Mouse (Mus musculus) neural tube, postnatal 0 days (tissue): Measurements from ENCODE around the gene Rnf183. TPM values are rescaled to one million over a fixed set of nuclear protein-coding genes. Genes with fewer than 3 reads are reported as not detected.

ENCODE experiments used
- polyA plus RNA-seq: library from polyadenylated mRNA; unstranded; fragments of >200 nt; fragmentation: Nextera tagmentation; extraction: Ambion mirVana; gene quantifications from 2 replicates; pipeline ENCODE4 v1.2.1, GENCODE M21; 2015

Gene Rnf183
- 0.17 and 0.19 TPM in 2 replicates for polyA plus RNA-seq

GRCm38 (mm10) chr4:62435081-62435480, at the start of gene Rnf183:
TSS of gene Rnf183 (minus strand) at chr4:62435252.

GRCm38 (mm10) chr4:62479937-62480708, 45.1 kb upstream of the Rnf183 start, which contains the start of gene Bspry:
TSS of gene Bspry (plus strand) at chr4:62480053.

GRCm38 (mm10) chr4:62470598-62471051, 35.6 kb upstream of the Rnf183 start, which contains the start of gene Wdr31:
TSS of gene Wdr31 (minus strand) at chr4:62470896.

GRCm38 (mm10) chr4:62408601-62409282, 26.3 kb downstream of the Rnf183 start, which contains the start of the genes Cdc26 and Prpf4:
TSS of gene Cdc26 (minus strand) at chr4:62408642.
TSS of gene Prpf4 (plus strand) at chr4:62408797.

Other genes starting within 250 kb of the Rnf183 start
- 16.5 and 18.4 TPM in 2 replicates for gene Zfp37, start 204.2 kb downstream of the Rnf183 start, polyA plus RNA-seq
- 12.6 and 14.8 TPM in 2 replicates for gene Slc31a2, start 172.7 kb downstream of the Rnf183 start, polyA plus RNA-seq
- gene Fkbp15, start 74.7 kb downstream of the Rnf183 start, polyA plus RNA-seq, result 20.8 TPM in 2 replicates
- 30.6 and 33.6 TPM in 2 replicates for gene Slc31a1, start 74.5 kb downstream of the Rnf183 start, polyA plus RNA-seq
- 65.4 and 68.0 TPM in 2 replicates for gene Cdc26, start 26.6 kb downstream of the Rnf183 start, polyA plus RNA-seq
- 11.5 and 12.7 TPM in 2 replicates for gene Prpf4, start 26.5 kb downstream of the Rnf183 start, polyA plus RNA-seq
- gene Wdr31, start 35.6 kb upstream of the Rnf183 start, polyA plus RNA-seq, result 13.6 and 15.4 TPM in 2 replicates
- gene Bspry, start 44.8 kb upstream of the Rnf183 start, polyA plus RNA-seq, result 0.47 and 0.85 TPM in 2 replicates
- 11.0 and 13.5 TPM in 2 replicates for gene Hdhd3, start 68.2 kb upstream of the Rnf183 start, polyA plus RNA-seq
- 68.0 and 76.5 TPM in 2 replicates for gene Alad, start 84.7 kb upstream of the Rnf183 start, polyA plus RNA-seq
- gene Pole3, start 89.8 kb upstream of the Rnf183 start, polyA plus RNA-seq, result 45.1 and 47.1 TPM in 2 replicates
- 0.49 and 0.59 TPM in 2 replicates for gene 4933430I17Rik, start 90.1 kb upstream of the Rnf183 start, polyA plus RNA-seq
- 34.0 and 35.1 TPM in 2 replicates for gene Rgs3, start 124.6 kb upstream of the Rnf183 start, polyA plus RNA-seq